Mouse (Mus musculus): Measurements from ENCODE around the gene Ipmk.
"Not testable (repeated sequence)": the region's sequence is repeated elsewhere in the genome, so short reads cannot be mapped to it uniquely, and the experiment has no call there.

Gene Ipmk

GRCm38 (mm10) chr10:71369466-71369865 is 21.9 kb downstream of the Ipmk start:
- no peak for DNase-seq (ENCODE audit: low spot score in 2 of 2)

DNA sequence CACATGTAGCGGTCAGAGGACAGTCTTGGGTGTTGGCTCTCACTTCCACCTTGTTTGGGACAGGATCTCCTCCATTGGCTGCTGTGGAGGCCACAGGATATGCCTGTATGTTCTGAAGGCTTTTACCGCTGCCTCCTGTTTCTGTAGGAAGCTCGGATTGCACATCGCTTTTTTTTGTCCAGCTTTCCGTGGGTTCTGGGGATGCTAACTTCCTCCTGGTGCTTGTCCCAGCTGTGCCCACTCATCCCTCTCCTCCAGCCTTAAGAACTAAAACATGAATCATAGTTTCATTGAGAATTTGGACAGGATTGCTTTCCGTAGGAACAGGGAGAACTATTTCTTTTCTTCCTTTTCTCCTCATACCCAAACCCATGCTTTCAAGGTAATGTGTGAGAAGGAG is 24.3 kb downstream of the Ipmk start:
- peak; percentile 51 to 57 for DNase-seq (ENCODE audit: low spot score in 2 of 2)

DNA sequence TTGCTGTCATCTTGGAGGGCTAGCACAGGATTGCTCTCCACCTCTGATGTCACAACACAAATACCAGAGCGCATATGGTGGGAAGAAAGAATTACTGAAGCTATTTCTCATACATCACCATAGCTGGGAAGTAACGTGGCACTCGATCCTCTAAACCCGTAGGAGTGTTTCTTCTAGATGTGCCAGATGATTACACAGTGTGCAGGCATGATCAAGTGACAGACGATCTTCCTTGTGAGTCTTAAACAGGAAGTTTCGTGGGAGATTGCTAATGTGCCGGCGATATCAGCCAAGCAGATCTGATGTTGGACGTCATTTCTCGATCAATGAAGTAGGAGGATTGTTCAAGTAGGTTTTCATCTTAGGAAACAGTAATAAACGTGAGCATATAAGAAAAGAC is 26.1 kb downstream of the Ipmk start:
- no peak for DNase-seq (ENCODE audit: low spot score in 2 of 2)

DNA sequence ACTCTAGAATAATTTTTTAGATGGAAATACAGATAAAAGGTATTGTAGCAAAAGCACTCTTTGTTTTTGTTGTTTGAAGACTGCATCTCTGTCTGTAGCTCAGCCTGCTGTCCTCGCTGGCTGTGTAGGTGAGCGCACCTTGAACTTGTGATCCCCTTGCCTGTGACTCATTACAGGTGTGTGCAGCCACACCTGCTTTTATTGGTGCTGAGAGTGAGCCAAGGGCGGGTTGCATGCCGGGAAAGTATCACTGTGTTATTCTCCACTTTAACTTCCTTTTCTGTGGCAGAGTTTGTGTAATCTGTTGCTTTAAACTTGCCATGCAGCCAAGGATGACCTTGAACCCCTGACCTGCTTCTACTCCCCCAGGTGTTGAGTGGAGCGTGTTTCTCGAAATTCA is 28.5 kb downstream of the Ipmk start:
- DNase-seq (ENCODE audit: low spot score in 2 of 2) = no peak

GRCm38 (mm10) chr10:71380406-71380805 is 32.8 kb downstream of the Ipmk start:
- DNase-seq (ENCODE audit: low spot score in 2 of 2) = peak; percentile 53 to 69

DNA sequence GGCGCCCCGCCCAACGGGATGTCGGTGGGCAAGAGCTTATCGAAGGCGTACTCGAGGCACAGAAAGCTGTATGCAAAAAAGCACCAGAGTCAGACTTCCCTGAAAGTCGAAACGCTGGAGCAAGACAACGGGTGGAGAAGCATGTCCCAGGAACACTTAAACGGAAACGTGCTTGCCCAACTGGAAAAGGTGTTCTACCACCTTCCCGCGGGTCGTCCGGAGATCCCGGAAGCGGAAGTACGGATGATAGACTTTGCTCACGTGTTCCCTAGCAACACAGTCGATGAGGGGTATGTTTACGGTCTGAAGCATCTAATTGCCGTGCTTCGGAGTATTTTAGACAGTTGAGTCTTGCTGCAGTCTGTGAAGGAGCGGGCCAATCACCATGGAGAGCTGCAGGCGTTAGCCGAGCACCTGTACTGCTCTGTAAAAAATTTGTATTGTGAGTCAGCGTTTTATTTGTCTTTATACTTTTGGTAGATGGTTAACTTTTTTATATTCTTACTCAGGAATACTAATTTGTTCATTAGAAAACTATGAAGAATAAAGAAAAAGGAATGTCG is 34.0 kb downstream of the Ipmk start:
- DNase-seq (ENCODE audit: low spot score in 2 of 2) = no peak

- DNase-seq (ENCODE audit: low spot score in 2 of 2) = no peak
Measured at GRCm38 (mm10) chr10:71382109-71382508, 34.5 kb downstream of the Ipmk start.

- DNase-seq (ENCODE audit: low spot score in 2 of 2) = no peak
Measured at GRCm38 (mm10) chr10:71382858-71383551, 35.4 kb downstream of the Ipmk start.

DNA sequence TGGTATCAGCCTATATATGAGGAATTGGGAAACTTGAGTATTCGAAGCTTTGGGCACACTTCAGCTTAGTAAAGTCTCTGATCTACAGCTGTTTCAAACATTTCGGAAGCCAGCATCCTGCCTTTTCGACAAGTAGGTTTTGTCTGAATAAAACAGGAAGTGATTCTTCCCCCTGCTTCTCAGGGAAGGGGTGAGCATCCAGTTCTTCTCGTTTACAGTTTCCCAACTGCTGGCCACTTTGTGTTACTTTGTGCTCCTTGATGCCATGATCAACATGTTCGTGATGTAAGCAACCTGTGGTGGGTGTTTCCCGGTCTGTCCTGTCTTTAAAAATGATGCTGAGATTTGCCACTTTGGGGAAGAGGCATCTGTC is 36.0 kb downstream of the Ipmk start:
- DNase-seq (ENCODE audit: low spot score in 2 of 2) = not testable (repeated sequence)

- DNase-seq (ENCODE audit: low spot score in 2 of 2) = no peak
Measured at GRCm38 (mm10) chr10:71384159-71385044, 36.8 kb downstream of the Ipmk start.

DNA sequence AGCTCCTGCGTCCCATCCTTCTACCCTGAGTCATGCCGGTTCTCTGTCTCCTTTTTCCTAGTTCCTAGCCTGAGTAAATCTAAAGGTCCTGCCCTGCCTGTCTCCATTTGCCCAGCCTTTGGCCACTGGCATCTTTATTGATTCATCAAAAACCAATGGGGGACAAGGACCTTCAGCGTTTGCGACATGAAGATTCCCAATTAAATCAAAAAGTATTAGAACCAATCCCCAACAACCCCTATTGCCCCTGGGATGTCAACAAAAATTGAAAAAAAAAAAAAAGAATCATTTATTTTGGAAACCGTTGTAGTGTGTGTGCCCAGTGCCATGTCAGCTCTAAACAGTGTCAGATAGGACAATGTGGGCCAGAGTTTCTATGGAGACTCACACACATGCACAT is 41.7 kb downstream of the Ipmk start:
- no peak for DNase-seq (ENCODE audit: low spot score in 2 of 2)

DNA sequence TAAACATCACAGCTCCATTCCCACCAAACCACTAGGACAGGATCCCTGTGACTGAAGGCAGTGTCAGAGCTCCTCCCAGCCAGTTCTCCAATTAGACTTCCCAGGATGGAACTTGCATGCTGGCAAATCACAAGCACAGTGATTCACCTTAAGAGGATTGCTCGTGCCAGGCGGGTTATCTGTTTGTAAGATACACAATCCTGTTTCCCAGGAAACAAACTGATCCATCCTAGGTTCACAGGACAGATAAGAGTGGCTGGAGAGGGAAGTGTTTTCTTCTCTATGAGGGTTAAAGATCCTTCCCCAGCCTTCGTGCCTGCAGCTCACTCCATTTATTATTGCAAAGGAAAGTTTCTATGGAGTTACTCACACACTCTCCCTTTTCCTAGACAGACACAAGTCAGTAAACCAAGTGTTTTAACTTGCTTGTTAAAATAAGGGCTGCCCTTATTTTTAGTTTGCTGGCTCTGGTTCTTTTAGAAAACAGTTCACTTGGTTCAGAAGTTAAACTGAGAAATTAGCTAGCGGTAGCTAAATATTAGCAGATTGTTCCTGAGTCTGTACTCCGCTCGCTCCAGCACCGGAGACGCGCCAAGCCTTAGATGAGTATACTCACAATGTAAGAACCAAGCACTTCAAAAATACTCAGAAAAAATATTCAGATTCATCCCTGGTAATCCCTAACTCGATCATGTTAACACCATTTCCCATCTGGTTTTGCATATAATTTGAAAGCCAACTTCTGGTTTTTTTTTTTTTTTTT is 51.0 kb downstream of the Ipmk start:
- no peak for DNase-seq (ENCODE audit: low spot score in 2 of 2)

DNA sequence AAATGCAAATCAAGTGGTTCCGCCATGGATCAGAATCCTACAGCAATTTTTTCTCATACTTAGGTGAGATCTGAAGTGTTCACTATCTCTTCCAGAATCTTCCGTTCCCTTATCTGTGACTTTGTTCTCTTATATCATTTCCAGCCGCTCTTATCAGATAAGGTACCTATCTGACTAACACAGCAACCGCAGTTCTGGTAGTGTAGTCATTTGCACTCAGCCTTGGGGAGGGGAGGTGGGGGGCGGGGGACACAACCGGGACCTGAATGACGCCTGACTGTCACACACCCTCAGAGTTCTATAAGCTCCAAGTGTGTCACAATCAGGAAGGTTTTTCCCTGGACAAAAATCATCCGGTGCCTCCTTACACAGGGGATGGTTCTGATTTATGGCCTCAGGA is 51.8 kb downstream of the Ipmk start:
- no peak for DNase-seq (ENCODE audit: low spot score in 2 of 2)

DNA sequence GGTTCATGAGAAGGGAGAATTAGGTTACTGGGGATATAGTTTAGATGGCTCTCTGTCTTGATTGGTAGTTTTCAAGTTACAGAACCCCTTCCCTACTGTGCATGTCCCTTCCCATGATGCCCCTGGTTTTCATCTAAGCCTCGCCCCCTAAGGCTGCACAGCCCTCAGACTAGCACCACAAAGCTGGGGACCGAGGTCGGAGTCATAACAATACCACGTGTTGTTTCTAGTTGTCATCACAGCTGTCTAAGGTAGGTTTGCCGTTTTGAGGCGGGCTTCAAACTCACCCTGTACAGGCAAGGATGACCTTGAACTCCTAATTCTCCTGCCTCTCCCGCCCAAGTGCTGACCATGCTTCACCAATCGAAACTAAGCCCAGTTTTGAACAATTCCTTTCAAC is 52.4 kb downstream of the Ipmk start:
- no peak for DNase-seq (ENCODE audit: low spot score in 2 of 2)

- peak; percentile 30 to 52 for DNase-seq (ENCODE audit: low spot score in 2 of 2)
Measured at GRCm38 (mm10) chr10:71400818-71401646, 53.5 kb downstream of the Ipmk start.

- no peak for DNase-seq (ENCODE audit: low spot score in 2 of 2)
Measured at GRCm38 (mm10) chr10:71403638-71404037, 56.1 kb downstream of the Ipmk start.

- no peak for DNase-seq (ENCODE audit: low spot score in 2 of 2)
Measured at GRCm38 (mm10) chr10:71405523-71406217, 58.1 kb downstream of the Ipmk start.

GRCm38 (mm10) chr10:71409948-71410347 is 62.4 kb downstream of the Ipmk start:
- no peak for DNase-seq (ENCODE audit: low spot score in 2 of 2)

GRCm38 (mm10) chr10:71413401-71413800 is 65.8 kb downstream of the Ipmk start:
- DNase-seq (ENCODE audit: low spot score in 2 of 2) = no peak

DNA sequence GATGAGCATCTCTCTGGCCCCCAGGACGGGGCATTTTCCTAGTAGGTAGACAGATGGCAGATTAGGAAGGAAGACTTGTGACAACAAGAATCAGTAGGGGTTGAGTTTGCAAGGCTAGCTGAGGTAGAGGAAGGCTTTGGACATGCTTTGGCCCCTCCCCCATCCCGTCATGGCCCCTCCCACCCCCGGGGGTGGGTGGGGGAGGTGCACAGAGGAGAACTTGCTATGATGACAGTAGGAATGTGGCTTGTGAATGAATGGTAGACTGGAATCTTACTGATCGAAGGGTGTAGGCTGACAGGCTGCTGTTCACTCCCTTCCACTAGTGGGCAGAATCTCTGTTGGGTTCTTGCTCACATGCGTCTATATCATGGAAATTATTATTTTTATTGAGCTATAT is 74.0 kb downstream of the Ipmk start:
- no peak for DNase-seq (ENCODE audit: low spot score in 2 of 2)

Measured in right cerebral cortex, adult 2 months (tissue).